Mouse (Mus musculus): ENCODE results near the gene Hoxb6.

The Hoxb6 gene

DNA sequence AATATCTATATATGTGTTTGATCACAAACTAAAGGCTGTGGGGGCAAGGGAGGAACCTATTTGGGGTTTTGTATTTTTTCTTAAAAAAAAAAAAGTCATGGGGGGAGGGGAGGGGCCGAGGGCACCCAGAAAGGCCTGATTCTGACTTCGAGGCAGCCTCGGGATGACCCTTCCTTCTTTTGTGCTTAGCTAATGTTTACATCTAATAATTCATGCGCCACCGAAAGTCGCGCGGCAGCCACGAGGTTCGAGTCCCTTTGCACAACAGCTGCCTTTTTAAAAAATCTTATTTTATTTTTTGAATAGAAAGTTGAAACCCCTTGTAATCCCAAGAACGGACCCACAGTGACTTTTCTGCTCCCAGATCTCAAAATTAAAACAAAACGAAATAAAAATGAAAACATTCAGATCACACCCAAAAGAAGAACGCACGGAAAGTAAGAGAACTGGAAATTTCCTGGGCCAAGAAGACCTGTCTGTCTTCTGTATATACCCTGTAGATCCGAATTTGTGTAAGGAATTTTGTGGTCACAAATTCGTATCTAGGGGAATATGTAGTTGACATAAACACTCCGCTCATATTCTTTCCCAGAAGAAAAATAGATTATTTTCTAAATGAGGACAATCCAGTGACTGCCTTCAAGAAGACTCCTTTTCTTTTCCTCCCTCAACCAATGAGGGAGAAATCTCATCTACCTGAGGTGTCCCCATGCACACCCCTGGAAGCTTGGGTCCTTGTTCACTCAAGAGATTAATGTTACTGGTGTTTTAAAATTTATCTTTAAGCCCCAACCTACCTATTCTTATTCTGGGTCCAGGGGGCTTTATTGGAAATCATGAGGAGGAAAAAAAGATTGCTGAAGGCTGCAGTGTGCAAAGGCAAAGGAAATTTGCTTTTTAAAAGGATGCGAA lies 24.7 kb downstream of the Hoxb6 start:
- DNase-seq (ENCODE audit: low read depth) = no peak

DNA sequence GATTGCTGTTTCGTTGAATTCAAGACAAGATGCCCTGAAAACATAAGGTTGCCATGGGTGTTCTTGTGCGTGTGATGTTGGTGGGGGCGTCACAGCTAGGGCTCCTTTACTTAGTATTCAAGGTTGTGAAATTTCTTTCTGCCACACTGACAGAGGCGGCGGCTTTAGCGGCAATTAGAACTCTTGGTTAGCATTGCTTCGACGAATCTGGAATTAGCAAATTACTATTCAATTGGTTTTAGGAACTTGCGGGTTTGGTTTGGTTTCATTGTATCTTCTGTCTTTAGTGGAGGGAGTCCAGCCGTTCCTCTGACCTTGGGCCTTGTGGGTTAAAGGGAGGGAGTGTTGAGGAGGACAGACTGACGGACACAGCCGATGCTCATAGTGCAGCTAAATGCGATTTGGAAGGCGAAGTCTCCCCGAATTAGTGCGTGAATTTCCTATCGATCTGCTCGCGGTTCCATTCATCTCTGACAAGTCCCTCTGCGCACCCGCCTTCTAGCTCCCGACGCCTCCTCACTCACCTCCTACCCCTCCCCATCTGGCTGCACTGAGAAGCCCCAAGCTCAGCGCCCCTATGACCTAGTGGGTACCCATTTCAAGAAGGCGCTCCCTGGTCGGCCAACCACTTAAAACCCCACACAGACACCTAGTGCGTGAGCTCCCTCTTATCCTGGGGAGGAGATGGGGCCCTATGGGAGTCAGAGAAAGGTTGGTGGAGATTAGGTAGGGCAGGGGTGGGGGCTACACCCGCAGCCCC lies 25.5 kb downstream of the Hoxb6 start, which contains the start of gene Hoxb4:
Hoxb4 (plus strand) TSS at position 660 of the 760 bp plus-strand sequence.
- DNase-seq (ENCODE audit: low read depth) = no peak

DNA sequence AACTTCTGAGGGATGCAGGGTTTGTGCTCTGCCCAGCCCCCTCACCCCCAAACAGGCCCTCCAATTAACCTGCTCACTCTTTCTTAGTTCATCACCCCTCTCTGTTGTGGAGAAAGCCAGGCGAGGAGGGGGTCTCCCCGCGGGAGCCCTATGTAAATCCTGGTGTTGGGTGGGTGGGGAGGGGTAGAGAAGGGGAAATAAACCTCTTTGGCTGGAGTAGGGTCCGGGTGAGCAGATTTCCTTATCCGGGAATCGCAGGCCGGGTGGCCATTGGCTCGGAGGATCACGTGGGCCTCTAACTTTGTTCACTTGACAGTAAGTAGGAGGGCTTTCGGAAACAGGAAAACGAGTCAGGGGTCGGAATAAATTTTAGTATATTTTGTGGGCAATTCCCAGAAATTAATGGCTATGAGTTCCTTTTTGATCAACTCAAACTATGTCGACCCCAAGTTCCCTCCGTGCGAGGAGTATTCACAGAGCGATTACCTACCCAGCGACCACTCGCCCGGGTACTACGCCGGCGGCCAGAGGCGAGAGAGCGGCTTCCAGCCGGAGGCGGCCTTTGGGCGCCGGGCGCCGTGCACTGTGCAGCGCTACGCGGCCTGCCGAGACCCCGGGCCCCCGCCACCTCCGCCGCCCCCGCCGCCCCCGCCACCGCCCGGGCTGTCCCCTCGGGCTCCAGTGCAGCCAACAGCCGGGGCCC lies 26.2 kb downstream of the Hoxb6 start:
- DNase-seq (ENCODE audit: low read depth) = no peak

DNA sequence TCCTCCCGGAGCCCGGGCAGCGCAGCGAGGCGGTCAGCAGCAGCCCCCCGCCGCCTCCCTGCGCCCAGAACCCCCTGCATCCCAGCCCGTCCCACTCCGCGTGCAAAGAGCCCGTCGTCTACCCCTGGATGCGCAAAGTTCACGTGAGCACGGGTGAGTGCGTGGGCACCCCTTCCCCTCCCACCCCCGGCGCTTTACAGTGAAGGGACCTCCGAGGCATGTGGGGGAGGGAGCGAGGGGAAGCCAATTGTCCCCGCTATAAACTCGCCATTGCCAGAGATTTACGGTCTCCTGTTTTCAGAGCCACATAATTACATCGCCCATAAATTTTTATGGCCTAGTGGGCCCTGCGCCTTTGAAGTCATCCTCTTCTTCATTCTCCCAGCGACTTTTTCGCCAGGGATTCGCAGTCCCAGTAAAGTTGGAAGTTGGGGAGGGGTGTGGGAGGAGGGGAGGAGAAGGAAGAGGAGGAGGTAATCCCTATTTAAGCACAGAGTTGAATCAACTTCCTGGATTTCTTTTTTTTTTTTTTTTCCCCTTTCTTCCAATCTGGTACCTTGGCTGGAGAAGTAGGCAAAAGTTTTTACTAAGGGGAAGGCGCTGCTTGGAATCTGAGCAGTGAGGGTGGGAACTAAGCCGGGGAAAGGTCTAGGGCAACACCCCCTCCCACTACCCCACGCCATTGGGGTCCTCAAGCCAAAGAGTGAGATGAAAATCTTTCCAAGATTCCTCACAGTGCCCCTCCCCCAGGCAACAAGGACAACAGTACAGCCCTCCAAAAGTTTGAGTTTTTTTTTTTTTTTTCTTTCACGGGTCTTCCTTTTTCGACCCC lies 27.0 kb downstream of the Hoxb6 start:
- DNase-seq (ENCODE audit: low read depth) = no peak

DNA sequence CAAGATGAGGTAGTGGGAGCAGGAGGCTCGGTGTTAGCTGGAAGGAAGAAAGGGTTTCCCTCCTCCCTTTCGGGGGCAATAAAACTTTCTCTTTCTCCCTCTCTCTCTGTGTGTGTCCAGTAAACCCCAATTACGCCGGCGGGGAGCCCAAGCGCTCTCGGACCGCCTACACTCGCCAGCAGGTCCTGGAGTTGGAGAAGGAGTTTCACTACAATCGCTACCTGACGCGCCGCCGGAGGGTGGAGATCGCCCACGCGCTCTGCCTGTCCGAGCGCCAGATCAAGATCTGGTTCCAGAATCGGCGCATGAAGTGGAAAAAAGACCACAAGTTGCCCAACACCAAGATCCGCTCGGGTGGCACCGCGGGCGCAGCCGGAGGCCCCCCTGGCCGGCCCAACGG lies 27.6 kb downstream of the Hoxb6 start:
- DNase-seq (ENCODE audit: low read depth) = no peak

DNA sequence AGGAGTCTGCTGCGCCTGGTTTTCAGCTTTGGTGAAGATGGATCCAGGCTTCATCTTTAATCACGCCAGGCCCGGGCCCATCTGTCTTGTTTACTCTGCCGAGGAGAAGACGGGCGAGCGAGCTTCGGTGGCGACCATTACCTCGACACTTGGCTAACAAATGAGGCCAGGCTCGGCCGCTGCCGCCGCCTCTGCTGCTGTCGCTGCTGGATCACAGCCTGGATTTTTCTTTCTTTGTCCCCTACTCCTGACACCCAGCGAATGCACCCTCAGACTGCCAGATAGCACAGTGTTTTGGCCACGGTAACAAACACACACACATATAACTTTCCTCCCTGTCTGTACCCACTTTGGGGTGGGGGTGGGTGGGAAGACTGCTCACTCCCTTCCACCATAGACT lies 28.4 kb downstream of the Hoxb6 start:
- DNase-seq (ENCODE audit: low read depth) = no peak

DNA sequence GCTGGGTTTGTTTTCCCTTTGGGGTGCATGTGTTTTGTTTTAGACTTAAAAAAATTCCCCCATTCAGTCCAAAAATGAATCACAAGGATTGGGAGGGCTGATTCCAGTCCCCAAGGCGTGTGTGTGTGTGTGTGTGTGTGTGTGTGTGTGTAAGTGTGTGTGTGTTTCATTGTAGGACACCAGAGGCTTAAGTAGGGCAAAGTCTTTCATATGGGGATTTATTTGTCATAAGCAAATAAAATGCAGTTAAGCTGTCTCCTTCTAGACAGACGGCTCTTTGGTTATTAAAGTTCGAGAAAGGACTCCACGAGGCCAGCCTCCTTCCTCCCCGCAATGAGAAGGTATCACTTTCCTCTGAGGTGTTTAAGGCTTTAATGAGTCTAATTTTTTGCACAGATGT lies 29.6 kb downstream of the Hoxb6 start:
- no peak for DNase-seq (ENCODE audit: low read depth)

DNA sequence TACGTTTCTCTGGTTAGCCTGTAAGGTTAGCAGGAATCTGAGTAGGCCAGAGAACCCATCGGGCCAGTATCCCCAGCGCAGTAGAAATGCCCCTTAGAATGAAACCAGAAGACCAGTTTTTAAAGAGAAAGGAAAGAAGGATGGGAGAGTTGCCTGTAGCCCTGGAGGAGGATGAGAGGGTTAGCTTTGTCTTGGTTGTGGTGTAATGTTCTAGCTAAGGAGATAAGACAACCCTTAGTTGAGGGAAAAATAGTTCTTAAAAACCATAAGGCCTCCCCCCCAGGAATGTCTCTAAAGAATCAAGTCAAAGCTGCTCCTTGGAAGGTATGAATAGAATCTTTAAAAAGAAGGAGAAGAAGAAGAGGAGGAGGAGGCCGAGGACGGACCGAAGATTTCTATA lies 30.5 kb downstream of the Hoxb6 start:
- DNase-seq (ENCODE audit: low read depth) = no peak

DNA sequence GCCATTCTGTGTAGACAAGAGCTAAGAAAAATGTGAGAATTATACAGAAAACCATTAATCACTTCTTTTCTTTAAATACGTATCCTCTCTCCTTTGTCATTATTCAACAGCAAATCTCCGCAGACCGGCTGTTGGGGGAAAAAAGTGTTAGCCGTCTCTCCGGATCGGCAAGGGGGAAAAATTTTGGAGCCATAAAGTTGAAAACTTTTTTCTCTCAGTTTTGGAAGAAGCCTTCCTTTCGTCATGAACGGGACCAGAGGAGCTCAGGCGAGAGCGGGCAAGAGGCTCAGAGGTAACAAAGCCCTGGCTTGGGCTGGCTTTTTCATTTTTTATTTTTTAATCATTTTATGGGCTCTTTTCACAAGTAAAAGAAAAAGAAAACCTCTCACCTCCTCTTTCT lies 30.9 kb downstream of the Hoxb6 start, which contains the start of gene Hoxb3:
Hoxb3 (plus strand) TSS at position 173 of the 400 bp plus-strand sequence.
- DNase-seq (ENCODE audit: low read depth) = no peak

DNA sequence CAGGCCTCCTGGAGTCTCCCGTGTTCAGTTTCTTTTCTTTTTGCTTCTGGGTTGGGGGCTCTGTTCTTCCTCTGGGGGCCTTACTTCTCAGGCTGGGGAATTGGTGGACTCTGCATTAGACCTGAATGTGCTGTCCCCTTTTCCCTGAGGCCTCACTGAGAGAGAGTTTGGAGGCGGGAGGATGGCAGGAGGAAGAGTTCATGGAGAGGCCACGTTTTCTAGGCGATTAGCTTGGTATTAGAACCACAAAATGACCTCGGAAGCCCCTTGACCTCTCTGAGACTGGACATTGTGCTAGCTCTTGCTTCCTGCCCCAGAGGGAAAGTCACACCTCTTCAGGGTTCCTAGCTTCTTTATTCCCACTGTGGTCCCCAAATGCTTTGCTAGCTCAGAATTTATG lies 31.8 kb downstream of the Hoxb6 start:
- no peak for DNase-seq (ENCODE audit: low read depth)

DNA sequence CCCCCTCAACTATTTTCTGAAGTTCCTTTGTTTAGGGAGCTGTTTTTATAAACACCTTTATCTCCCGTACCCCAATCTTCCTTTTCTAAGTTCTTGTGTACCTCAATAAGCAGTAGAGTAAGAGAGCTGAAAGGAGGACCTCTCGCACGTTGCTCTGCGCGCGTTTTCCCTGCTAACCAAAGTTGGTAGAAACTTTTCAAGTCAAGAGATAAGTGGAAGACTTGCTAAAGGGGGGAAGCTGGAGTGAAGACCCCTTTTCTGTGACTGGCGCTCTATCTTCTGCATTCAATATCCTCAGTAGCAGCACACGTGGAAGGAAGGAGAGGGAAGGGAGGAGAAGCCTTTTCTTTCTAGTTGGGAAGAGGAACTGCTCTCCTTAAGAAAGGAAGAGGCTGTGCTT lies 32.7 kb downstream of the Hoxb6 start:
- no peak for DNase-seq (ENCODE audit: low read depth)

DNA sequence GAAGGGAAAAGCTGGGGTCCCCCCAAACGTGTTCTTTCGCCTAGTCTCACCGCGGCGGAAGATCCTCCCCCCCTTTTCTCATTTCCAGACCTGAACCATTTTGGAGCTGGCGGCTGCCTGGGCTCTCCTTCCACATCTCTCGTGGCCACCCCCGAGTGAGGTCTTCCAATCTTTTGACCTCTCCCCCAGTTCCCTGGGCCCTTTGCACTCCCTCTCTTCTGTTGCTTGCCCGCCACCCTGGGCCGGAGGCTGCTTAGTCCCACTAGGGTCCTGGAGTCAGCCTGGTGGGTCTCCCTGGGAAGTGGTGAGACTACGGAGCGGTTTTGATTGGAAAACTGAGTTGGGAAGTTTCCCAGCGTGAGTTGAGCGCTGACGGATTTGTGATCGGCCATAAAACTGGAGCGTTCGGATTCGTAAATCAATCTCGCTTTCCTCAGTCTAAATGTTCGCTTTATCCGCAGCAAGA lies 33.5 kb downstream of the Hoxb6 start:
- DNase-seq (ENCODE audit: low read depth) = no peak

DNA sequence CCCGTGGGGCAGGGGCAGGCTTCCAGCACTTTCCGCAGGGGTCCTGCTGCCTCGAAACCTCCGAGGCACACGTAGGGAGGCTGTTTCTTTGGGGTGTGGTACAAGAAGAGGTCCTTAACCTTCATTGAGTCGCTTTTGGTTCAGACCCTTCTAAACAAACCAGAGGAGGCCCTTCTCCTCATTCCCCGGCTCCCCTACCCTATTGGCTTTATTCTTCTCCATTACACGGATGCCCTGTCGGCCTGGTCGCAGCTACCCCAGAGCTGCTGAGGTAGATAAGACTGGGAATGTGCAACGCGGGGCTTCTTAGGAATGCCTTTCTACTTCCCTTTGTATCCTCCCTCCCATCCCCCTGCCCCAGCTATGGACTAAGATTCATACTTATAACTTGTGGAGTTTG lies 34.4 kb downstream of the Hoxb6 start:
- no peak for DNase-seq (ENCODE audit: low read depth)

DNA sequence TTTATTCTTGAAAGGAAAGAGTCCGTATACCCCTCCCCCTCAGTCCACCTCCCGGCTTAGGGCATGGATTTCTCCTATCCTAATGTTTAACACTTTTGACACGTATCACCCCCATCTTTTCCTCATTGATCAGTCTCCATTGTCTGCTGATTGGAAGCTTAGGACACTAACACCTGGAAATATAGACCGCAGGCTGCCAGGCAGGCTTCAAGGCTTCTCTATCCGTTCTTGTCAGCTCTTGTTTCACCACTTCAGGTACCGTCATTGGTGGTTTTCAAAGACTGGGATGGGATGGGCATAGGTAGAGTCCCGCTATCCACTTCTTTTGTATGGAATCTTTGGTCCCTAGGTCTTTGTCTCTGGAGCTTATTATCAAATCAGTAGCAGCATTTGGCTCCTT lies 34.8 kb downstream of the Hoxb6 start:
- no peak for DNase-seq (ENCODE audit: low read depth)

DNA sequence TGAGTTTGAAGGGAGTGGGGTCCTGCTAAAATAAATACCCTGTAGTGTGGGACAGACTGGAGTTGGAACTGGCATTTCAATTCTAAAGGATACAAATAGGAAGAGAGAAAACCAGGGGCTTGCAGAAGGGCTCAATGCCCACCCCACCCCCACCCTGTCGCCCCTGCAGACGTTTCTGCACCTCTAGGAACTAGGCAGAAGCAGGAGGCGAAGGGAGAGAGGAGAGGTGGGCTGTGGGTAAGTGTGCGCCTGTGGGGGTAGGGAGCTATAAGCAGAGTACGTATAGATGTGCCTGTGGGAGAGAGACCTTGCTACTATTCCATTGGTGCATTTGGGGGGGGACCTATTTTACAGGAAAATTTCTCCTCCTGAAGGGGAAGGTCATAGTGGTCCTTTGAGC lies 35.5 kb downstream of the Hoxb6 start:
- no peak for DNase-seq (ENCODE audit: low read depth)

DNA sequence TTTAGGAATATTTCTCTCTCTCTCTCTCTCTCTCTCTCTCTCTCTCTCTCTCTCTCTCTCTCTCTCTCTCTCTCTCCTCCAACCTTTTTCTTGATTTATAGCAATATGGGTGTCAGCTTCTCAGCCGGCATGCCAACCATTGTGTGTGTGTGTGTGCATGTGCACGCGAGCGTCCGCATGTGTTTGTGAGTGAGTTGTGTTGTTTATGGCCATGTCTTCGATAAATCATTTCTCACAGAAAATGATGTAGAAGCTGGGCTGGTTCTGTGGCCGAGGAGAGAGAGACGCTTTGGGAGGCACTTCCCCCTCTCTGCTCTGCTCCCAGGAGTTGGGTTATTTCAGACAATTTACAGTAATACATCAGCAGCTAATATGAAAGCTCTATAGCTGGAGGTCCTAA lies 36.3 kb downstream of the Hoxb6 start:
- no peak for DNase-seq (ENCODE audit: low read depth)

DNA sequence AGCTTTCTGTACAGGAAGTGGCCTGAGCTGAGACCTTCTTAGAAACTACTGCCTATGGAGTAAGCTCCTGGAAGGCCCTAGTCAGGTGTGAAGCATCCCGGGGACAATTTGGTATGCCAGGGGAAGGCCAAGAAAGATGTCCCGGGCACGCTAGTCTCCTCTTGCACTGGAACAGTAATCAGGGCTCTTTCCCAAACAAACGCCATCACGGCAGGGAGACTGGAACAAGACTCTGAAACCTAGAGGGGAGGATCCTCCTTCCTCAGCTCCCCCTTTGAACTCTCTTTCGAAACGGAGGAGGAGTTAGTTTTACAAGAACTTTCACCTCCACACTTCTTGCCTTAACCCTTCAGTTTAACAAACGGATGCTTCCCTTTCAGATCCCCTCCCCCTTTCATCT lies 39.8 kb downstream of the Hoxb6 start:
- no peak for DNase-seq (ENCODE audit: low read depth)

DNA sequence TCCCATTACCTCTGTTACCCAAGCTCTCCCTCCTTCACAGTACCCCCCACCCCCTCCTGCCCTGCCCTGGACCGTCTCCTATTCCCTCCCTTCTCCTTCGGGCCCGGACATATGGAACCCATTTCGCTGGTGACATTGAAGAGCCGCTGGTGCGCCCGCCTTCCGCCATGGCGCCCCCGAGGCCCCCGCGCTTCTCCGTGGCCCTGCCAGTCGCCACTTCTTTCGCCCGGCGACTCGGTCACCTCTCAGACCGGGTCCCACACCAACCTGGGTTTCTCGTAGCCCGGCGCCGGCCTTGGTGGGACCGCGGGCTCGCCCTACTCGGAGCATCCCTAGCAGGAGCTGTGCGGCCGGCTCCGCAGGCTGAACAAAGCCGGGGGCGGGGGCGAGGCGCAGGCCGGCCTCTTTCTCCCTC lies 40.3 kb downstream of the Hoxb6 start:
- DNase-seq (ENCODE audit: low read depth) = no peak

DNA sequence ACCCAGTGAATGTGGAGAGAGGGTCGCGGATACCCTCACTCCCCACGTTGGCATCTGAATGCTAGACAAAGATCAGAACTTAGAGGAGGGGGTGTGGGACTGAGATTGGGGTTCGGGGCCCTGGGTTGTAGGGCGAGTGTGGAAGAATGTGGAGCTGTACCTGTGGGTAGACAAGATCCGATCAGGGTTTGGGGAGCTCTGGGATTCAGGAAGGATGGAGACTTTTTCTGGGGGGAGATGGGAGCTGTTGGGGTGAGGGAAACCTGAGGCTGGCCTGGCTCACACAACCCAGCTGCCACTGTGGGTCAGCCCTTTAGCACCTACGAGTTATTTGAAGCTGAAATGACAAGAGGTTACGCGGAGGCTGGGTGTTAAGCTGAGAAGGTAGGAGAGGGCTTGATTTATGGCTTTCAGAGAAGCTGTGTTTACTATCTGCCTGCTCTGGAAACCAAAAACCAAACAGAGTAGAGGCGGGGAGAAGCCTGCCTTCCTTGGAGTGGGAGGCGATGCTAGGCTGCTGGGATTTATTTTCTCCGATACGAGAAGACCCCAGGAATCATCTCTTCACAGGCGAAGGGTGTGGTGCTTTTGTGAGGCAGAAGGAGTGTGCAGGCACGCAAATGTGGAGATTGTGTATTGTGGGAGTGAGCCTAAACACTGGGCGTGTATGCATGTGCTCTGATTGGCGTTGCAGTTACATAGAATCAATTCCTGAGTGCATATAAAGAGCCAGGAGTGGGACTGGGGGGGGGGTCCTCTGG lies 41.1 kb downstream of the Hoxb6 start:
- DNase-seq (ENCODE audit: low read depth) = no peak

DNA sequence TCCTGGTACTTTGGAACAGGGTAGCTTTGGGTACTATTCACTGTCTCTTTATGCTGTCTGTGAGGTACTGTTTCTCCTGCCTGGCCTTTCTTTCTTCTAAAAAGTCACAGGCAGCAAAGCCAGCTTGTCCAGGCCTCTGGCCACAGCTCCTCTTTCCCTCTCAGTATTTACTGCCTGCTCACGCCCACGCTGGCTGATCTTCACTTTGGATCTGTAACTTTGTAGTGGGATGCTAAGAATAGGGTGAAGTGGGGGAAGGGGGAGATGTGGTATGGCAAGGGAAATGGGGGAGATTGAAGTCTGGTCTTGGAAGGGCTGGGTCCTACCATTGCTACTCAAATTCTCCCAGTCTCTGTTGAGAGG lies 41.7 kb downstream of the Hoxb6 start:
- DNase-seq (ENCODE audit: low read depth) = no peak

DNA sequence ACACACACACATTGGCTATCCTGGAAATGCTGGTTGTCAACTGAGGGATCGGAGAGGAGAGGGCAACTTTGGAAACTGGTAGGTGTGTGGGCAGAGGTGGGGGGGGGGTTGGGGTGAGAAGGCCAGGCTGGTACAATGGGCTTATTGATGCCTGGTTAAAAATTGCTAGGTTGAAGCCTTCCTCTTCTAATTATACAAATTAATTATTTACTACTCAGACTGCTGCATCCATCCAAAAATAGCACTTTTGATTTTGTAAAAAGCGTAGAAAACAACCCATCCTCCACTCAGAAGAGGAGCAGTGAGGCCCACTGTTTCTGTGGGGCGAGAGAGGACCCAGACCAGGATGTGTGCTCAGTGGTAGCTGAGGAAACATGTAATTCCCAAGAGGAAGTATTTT lies 42.7 kb downstream of the Hoxb6 start:
- DNase-seq (ENCODE audit: low read depth) = no peak
